Mouse (Mus musculus) ovary, adult 18-20 months (tissue): ENCODE measurements around the gene Prr7.

Source experiments
- DNase-seq: peaks from one replicate; pipeline ENCODE4 v3.0.0; 2022; ENCODE audit warnings: low spot score, mixed read lengths

The Prr7 gene

DNA sequence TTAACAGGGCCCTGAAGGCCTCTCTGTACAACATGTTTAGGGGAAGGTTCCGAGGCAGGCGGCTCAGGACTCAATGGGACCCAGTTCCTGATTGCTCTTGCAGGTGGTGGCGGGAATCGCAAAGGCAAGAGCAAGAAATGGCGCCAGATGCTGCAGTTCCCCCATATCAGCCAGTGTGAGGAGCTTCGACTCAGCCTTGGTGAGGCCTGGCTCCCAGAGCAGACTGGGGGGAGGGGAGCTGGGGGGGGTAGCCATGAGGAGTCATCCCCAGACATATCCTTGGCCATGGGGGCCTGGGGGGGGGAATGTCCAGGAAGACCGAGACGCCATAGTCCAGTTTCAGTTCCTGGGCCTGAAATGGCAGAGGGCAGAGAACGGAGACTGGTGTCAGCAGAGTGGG lies 14.9 kb upstream of the Prr7 start:
- no peak for DNase-seq

DNA sequence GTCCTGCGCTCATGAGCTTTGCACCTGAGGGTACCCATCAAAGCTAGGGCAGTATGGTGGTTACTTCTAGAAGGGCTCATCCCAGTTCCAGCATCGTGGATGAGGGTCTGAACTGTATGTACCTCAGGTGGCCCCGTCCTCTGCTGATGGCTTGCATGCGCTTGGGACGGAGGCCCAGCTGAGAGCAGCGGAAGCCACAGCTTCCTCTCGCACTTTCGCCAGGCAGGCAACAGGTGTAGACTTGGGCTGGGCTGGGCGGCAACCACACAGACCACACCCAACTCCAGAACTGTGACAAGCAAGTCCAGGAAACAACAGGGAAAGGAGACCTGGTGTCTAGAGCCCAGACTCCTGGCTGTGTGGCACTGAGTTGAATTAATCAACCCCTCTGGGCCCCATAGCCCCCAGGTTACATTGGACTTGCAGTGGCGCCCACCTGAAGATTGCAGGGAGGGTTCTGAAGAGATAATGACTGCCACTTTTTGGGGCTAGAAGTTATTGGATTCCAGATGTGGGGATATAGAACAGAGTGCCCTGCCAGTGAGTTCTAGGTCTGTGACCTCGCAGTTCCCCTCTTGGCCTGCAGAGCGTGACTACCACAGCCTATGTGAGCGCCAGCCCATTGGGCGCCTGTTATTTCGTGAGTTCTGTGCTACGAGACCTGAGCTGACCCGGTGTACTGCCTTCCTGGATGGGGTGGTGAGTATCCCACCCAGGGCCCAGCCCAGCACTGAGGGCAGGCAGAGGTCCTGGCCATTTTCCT lies 14.2 kb upstream of the Prr7 start:
- DNase-seq: no peak

DNA sequence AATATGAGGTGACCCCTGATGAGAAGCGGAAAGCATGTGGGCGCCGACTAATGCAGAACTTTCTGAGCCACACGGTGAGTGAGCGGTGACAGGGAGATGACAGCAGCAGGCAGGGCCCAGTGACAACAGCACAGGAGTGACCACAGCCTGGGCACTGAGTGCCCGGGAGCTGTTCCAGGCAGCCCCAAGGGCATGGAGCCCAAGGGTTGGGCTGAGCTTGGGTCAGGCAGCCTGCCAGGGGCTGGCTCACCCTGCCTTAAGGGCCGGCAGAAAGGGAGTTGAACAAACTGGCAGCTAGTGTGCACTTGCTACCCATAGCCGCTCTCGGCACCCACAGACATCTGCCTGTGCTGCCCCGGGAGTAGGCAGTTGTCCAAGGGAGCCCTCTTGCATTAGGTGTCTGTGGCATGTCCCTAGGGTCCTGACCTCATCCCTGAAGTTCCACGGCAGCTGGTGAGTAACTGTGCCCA lies 13.5 kb upstream of the Prr7 start:
- DNase-seq: peak; percentile 67

DNA sequence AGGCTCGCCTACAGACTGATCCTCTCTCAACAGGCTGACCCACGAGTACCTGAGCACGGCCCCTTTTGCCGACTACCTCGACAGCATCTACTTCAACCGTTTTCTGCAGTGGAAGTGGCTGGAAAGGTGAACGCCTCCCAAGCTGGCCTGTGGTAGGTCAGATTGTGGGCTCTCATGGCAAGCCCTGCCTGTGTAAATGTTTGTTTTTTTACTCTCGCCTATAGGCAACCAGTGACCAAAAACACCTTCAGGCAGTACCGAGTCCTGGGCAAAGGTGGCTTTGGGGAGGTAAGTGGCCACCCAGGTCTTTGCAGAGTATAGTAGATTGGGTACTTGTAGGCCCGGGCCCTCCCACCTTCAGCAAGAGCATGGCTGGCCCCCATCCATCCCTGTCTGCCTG lies 12.8 kb upstream of the Prr7 start:
- DNase-seq: no peak

DNA sequence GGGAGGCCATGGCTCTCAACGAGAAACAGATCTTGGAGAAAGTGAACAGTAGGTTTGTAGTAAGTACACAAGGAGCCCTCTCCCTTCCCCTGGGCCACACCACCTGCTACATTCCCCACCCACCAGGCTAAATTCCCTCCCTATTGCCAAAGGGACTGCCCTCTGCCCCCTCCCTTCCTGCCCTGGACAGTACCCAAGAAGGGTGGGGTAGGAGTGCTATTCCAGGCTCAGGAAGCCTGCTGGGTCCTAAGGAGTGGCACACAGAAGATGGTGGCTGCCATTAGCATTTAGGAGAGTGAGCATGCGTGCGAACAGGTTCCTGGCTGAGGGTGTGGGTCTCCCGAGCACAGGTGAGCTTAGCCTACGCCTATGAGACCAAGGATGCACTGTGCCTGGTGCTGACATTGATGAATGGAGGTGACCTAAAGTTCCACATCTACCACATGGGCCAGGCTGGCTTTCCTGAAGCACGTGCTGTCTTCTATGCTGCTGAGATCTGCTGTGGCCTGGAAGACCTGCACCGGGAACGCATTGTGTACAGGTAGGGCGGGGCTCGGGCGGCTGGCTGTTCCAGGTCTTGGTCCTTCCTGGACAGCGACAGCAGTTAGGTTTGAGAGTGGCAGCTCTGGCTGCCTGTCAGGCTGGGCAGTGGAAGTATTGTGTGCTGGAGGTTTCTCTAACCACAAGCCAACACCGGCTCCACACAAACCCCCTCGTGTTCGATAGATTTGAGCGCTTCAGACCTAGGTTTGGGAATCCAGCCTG lies 12.1 kb upstream of the Prr7 start:
- no peak for DNase-seq

DNA sequence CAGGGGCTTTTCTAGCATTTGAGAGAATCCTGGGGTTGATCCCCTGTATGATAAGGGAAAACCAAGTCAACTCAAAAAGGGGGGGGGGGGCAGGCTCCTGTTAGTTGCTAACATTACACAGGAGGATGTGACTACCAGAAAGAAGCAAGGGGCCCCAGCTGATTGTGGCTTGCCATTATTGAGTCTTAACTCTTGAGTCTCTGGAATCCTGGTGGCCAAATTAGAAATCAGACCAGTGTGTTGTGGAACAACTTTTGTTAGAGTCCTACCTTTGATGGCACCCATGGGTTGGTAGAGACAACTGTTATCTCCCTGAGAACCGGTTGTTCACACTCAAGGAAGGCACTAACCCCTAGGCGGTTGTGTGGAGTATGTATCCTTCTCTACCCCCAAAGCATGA lies 1.1 kb upstream of the Prr7 start:
- DNase-seq: no peak

DNA sequence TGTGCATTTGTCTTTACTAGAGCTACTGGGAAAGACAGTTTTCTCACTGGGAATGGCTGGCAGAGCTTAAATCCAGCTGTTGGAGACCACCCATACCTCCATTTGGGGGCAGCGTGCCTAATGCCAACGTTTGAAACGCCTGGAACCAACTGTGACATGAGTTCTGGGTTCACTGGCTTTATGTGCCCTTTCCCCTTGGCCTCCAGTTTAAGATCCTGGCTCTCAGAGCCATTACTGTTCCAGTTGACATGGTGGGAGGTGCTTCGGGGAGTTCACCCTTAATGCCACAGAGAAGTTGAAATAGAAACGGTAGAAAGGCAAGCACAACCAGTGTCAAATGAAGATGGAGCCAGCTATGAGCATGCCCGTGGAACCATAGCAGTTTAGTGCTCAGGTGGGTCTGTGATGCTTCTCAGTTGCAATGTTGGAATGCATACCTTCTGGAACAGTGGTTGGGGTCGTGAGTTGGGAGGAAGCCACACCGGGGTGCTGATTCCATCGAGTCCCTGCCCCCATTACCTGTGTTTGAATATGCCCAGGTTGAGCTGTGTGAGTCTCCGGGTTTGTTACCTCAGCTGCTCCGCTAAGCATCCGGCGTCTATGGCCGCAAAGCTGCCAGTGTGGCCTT lies 554 bp upstream of the Prr7 start:
- no peak for DNase-seq

DNA sequence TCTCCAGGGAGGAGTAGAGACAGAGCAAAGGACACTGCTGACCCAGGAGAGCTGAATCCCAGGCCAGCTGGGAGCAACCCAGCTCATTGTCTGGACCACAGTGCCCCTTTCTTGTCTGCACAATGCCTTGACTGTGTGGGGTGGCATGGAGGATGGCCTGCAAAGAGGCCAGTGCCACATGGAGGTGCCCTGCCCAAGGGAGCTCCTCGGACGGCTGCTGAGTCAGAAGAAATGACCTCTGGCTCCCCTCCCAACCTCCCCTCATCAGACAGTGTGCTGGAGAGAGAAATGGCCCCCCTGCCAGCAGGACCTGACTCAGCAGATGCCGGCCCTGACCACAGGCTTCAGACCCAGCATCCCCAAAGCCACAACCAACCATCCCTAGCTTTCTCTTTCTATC lies 1.1 kb downstream of the Prr7 start:
- DNase-seq: no peak

DNA sequence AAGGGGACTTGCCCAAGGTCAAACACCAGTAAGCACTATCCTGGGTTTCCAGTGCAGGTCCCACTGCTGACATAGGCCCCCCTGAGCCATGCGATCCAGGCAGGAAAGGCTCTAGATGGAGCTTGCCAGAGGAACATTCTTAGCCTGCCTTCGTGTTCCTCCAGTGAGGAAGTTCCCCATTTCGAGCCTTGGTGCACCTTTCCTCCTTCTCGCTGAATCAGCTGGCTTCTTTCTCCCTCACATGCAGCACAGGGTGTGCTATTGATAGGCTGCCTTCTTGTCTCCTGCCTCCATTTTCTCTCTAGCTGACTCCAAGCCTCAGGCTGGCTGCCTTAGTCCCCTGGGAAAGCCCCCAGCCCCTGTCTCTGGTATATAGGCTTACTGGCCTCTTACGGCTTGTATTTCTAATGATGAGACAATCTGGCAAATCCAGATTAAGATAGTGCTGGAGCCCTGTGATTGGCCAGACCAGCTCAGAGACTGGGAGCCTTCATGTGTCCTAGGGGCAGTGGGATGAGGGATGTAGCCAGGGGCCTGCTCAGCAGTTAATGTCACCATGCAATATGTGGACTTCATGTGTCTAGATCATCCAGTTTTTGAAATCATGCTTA lies 1.9 kb downstream of the Prr7 start:
- DNase-seq: no peak

DNA sequence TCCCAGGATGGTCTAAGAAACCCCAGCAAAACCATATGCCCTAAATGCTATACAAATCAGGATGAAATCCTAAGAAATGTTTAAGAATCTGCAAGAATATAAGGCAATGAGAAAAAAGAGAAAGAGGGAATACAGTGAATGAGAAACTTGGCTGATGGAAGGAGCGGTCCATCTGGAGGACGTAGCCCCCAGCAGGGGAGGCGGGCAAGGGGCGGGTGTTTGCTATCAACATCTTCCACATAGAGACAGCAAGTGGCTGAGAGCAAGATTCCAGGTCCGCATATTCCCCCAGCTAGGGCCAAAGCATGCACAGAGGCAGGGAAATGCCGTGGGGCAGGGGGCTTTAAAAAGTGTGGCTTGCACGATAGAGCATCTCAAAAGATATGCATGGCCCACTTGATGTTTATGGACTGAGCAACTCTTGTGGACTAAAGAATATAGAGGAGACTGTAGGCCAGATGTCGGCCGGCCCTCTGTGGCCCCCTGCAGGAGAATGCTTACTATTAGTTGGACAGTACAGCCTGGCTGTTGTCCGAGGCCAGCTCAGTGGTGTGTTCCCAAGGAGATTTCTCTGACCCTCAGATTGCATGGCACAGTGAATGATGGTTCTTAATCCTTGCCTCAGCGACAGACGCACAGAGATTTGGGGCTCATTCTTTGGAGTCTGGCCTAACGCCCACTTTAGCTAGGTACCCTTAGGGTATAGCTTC lies 4.9 kb downstream of the Prr7 start:
- DNase-seq: peak; percentile 50

DNA sequence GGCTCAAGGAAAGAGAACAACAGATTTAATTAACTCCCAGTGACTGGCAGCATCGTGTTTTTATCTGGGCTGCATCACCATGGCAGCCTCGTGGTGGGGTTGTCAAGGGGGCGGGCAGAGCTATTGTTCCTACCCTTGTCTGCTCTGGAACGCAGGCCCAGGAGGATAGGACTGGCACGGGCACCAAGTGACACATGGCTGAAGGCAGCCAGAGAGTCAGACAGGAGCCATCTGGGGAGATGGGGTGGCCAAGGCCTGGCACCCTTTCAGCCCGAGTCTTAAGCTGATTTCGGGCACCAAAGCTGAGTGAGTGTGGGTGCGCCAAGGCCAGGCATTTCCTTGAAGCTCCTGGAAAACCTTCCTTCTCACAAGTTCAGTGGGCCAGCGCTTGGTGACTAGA lies 6.3 kb downstream of the Prr7 start:
- no peak for DNase-seq

DNA sequence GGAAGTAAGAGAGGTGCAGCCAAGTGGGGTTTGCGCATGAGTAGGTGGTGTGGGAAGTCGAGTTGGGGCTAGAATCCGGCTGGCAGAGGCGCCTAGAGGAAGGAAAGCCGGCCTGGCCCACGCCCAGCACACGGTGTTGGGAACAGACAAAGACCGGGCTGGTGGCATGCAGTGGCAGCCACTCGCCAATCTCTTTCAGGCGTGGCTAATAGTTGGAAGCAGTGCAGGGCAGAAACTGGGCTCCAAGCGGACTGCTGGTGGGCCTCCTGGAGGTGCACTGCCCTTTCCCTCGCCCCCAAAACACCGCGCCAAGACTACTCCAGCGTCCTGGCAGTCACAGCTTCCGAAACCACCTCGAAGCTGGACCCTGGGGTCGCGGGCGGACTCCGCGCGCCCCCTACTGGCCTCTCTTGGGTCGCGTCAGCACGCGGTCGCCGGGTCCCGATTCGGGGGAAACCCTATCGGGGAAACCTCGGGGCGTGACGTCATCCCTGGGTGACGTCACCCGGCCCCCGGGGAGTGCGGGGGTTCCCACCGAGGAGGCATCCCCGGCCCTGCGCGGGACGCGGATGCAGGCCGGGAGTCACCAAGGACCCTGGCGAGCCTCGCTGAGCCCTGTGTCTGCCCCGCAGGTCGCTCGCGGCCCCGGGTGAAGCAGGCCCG lies 7.2 kb downstream of the Prr7 start:
- DNase-seq: peak; percentile 64

DNA sequence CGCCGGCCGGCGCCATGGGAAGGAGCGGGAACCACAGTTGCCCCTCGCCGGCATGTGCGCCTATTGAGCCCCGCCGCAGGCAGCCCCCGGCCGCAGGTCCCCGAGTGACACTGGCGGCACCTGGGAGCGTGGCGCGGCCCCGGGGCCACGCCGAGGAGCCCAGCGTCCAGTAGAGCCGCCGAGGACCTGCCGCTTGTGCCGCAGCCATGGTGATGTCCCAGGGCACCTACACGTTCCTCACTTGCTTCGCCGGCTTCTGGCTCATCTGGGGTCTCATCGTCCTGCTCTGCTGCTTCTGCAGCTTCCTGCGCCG lies 7.7 kb downstream of the Prr7 start:
- no peak for DNase-seq

DNA sequence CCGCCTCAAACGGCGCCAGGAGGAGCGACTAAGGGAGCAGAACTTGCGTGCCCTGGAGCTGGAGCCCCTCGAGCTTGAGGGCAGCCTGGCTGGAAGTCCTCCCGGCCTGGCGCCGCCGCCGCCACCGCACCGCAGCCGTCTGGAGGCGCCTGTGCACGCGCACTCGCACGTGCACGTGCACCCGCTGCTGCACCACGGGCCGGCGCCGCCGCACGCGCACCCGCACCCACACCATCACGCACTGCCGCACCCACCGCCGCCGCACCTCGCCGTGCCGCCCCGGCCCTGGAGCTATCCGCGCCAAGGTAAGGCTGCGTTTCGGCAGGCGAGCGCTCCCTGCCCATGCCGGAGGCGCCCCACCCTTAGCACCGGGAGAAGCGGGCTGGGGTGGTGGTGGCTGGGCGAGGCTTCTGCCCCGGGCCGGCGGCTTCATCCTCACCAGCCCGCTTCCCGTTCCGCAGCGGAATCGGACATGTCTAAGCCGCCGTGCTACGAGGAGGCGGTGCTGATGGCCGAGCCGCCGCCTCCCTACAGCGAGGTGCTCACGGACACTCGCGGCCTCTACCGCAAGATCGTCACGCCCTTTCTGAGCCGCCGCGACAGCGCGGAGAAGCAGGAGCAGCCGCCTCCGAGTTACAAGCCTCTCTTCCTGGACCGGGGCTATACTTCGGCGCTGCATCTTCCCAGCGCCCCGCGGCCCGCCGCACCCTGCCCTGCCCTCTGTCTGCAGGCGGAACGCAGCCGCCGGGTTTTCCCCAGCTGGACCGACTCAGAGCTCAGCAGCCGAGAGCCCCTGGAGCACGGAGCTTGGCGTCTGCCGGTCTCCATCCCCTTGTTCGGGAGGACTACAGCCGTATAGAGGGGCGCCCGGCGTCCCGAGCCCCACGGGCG lies 8.3 kb downstream of the Prr7 start:
- no peak for DNase-seq

DNA sequence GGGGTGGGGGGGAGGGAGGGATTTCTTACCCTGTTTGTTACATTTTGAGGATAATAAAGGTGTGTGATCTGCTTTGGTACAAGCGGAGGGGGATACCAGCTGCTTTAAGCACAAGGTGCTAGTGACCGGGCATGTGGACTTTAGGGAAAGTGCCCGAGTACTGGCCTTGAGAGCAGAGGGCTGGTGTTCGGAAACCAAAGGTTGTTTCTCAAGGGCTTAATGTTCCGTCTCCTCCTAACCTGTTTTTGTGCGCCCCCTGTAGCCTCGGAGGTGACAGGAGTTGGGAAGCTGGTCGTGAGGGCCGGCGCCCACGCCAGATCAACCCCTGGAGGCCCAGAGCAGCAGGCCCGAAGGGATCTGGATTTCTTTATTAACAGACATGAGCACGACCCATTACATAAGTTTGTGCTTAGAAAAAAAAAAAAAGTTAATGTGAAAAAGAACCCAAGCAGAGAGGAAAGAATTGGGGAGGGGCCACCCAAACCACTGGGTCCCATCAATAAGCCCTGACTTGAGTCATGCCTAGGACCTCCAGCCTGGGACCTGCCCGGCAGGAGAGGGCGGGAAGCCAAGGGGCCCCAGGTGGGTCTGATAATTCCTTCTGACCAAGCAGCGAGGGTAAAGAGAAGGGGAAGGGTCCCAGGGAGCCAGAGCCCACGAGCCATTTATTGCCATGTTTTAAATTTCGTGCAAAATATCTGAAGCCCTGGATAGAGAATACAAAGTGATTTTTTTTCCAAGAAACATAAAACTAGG lies 9.2 kb downstream of the Prr7 start:
- no peak for DNase-seq

DNA sequence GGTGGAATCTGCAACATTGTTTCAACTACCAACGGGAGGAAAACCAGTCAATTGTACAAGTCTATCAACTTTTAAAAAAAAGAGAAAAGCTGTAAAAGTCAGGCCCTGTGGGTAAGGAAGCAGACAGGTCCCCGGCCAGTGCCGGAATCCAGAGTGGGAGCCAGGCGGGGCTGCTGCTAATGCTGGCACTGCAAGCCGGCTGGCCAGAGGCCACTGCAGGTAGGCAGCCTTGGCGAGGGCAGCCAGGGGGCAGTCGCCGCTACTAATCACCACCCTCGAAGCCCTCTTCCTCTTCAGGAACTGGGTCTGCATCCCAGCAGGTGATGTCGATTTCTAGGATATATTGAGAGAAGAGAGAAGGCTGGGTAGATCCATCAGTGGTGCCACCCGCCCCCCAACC lies 9.9 kb downstream of the Prr7 start:
- no peak for DNase-seq

DNA sequence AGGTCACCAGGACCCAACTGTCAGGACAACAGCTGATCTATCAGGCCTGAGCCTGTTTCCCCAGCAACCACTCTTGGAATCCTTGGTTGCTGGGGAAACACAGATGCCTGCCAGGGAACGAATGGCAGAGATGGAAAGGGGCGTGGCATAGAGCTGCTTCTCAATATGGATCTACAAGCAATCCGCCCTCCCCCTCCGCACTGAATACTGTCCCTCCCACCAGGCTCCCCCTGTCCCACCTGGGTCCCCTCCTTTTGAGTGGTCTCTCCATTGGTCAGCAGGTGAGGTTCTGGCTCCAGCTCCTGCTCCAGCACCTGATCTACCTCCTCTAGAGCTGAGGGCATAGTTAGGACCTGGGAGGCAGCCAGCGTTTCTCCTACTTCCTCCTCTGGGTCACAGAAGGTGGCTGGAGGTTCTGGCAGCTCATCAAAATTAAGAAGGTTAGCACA lies 10.6 kb downstream of the Prr7 start:
- no peak for DNase-seq

DNA sequence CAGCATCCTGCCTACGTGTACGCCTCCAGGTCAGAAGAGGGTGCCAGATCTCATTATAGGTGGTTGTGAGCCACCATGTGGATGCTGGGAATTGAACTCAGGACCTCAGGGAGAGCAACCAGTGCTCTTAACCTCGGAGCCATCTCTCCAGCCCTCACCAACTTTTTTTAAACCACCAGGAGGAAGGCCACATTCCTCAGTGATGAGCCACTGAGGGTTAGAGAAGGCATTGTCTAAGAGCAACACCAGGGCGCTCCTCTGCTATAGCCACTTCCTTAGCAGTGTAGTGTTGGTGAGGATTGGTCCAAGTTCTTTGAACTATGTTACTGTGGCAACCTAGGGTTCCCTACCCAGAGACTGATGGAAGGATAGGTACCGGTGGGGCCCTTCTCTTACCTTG lies 11.7 kb downstream of the Prr7 start:
- no peak for DNase-seq

DNA sequence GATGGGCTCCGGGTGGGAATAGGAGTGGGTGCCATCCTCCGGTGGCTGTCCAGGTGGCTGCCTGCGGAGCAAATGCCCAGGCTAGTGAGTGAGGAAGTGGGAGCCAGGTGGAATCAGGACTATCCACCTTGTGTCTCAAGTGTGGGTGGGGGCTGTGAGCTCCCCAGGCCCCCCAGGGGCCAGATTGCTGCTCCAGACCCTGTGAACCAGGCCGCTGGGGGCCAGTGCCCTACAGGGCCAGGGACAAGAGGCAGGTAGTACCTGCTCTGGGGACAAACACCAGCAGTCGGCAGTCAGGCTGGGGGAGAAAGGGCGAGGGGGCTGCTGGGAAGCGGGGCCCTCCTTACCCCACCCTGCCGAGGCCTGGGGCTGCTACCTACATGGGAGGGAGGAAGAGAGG lies 12.2 kb downstream of the Prr7 start:
- no peak for DNase-seq

DNA sequence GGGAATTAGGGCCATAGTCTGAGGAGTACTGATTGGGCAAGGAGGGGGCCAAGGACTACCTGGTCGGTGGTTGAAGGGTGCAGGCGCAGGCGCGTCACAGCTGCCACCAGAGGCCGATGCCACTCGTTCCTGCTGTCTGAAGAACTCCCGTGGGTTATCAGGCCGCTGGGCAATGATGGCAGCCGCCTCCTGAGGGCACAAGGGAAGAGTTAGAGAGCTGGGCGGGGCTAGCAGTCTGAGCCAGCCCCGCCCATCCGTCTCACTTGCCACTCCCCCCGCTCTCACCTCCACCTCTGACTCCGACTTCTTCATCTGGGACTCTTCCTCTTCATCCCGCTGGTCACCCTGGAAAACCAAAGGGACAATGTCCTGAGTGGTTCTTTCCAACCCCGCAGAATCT lies 13.4 kb downstream of the Prr7 start:
- DNase-seq: no peak
